Mouse (Mus musculus) embryonic facial prominence, embryonic 10.5 days (tissue): ENCODE results near the gene Rpl4. TPM values are rescaled to one million over a fixed set of nuclear protein-coding genes. Genes with fewer than 3 reads are reported as not detected.
"Not testable (repeated sequence)": the region's sequence is repeated elsewhere in the genome, so short reads cannot be mapped to it uniquely, and the experiment has no call there.

Source experiments
- DNase-seq: peaks from one replicate; pipeline ENCODE4 v3.0.0-alpha.2; 2017; ENCODE audit warnings: low spot score
- H3K27ac ChIP-seq: fragments of 300-500 bp; sonication (generic); replicated peaks from 2 replicates; pipeline ENCODE4 v1.5.1; 2016; ENCODE audit warnings: mild to moderate bottlenecking
- H3K27me3 ChIP-seq: fragments of 300-500 bp; sonication (generic); replicated peaks from 2 replicates; pipeline ENCODE4 v1.6.1; 2016; ENCODE audit warnings: low read depth, mild to moderate bottlenecking; ENCODE audit not compliant: poor library complexity, severe bottlenecking
- H3K36me3 ChIP-seq: fragments of 300-500 bp; sonication (generic); replicated peaks from 2 replicates; pipeline ENCODE4 v1.6.1; 2016; ENCODE audit warnings: mild to moderate bottlenecking, moderate library complexity
- H3K4me1 ChIP-seq: fragments of 300-500 bp; sonication (generic); 2 replicates; pipeline ENCODE4 v1.6.1; 2016
- H3K4me3 ChIP-seq: fragments of 300-500 bp; sonication (generic); 2 replicates; pipeline ENCODE4 v1.5.1; 2016; ENCODE audit warnings: mild to moderate bottlenecking, moderate library complexity
- H3K9me3 ChIP-seq: fragments of 300-500 bp; sonication (generic); 2 replicates; pipeline ENCODE4 v1.6.1; 2016; ENCODE audit warnings: mild to moderate bottlenecking
- WGBS: fragments of 180-500 bp; shearing (Covaris S2); methylation state at CpG from one replicate; pipeline ENCODE4 v1.1.7; 2016; 5-methylcytosine and 5-hydroxymethylcytosine counted together
- polyA plus RNA-seq: library from polyadenylated mRNA; unstranded; fragments of >200 nt; fragmentation: Nextera tagmentation; extraction: Ambion mirVana; gene quantifications from 2 replicates; pipeline ENCODE4 v1.2.1, GENCODE M21; 2016

Gene Rpl4
- polyA plus RNA-seq, result 1,235 and 1,262 TPM in 2 replicates

- H3K27me3 ChIP-seq, result no peaks in the 10 kb centered on the region
- under 1% methylated on average over 42 of the region's 42 CpGs for WGBS
- no peaks in the 10 kb centered on the region for H3K9me3 ChIP-seq
- peaks cover 49% of the 10 kb centered on the region for H3K36me3 ChIP-seq
- H3K4me1 ChIP-seq, result peaks cover 24% of the 10 kb centered on the region
- peak within 1 kb of the TSS; percentile 97 for H3K27ac ChIP-seq
- peak; percentile 86 for DNase-seq
- H3K4me3 ChIP-seq, result peak within 1 kb of the TSS; percentile 74
Observed at GRCm38 (mm10) chr9:64172816-64173665, at the start of gene Rpl4, which contains the start of gene Zwilch. Rpl4 (plus strand) TSS chr9:64173375. Zwilch (minus strand) TSS chr9:64173104.

GRCm38 (mm10) chr9:64124846-64125245 is 48.3 kb upstream of the Rpl4 start:
- H3K36me3 ChIP-seq, H3K4me3 ChIP-seq, H3K27me3 ChIP-seq, H3K9me3 ChIP-seq, H3K27ac ChIP-seq, DNase-seq: not testable (repeated sequence)
- H3K4me1 ChIP-seq, result peaks cover 13% of the 10 kb centered on the region
- WGBS, result 78% methylated on average over 3 of the region's 3 CpGs

- 65% methylated on average over 3 of the region's 3 CpGs for WGBS
- no peaks in the 10 kb centered on the region for H3K27me3 ChIP-seq
Observed at GRCm38 (mm10) chr9:64125307-64125706, 47.9 kb upstream of the Rpl4 start.

GRCm38 (mm10) chr9:64126121-64126520 is 47.1 kb upstream of the Rpl4 start:
- no peaks in the 10 kb centered on the region for H3K9me3 ChIP-seq
- H3K27me3 ChIP-seq, result no peaks in the 10 kb centered on the region

More at GRCm38 (mm10) chr9:64125307-64125706, 47.9 kb upstream of the Rpl4 start:
- no peak for DNase-seq
- Histone ChIP-seq H3K9me3 (no peaks in the 10 kb centered on the region), H3K36me3 (no peaks in the 10 kb centered on the region), H3K27ac (no peak overlapping the region), H3K4me3 (no peak overlapping the region), H3K4me1 (peaks cover 13% of the 10 kb centered on the region)

GRCm38 (mm10) chr9:64131623-64132022 is 41.6 kb upstream of the Rpl4 start:
- H3K27ac ChIP-seq, result no peak overlapping the region
- WGBS, result 86% methylated on average over 6 of the region's 6 CpGs
- no peak for DNase-seq

More at GRCm38 (mm10) chr9:64126121-64126520, 47.1 kb upstream of the Rpl4 start:
- Histone ChIP-seq H3K36me3 (no peaks in the 10 kb centered on the region), H3K27ac (no peak overlapping the region), H3K4me1 (peaks cover 9% of the 10 kb centered on the region), H3K4me3 (no peak overlapping the region)
- WGBS, result 77% methylated on average over 12 of the region's 12 CpGs
- no peak for DNase-seq

GRCm38 (mm10) chr9:64138896-64139295 is 34.3 kb upstream of the Rpl4 start:
- peaks cover 77% of the 10 kb centered on the region for H3K36me3 ChIP-seq
- H3K27me3 ChIP-seq, H3K4me1 ChIP-seq, H3K9me3 ChIP-seq, H3K4me3 ChIP-seq, H3K27ac ChIP-seq: not testable (repeated sequence)
- peak; percentile 53 for DNase-seq
- WGBS, result 10% methylated on average over 6 of the region's 6 CpGs

More at GRCm38 (mm10) chr9:64131623-64132022, 41.6 kb upstream of the Rpl4 start:
- H3K4me1 ChIP-seq, result no peaks in the 10 kb centered on the region
- peaks cover 15% of the 10 kb centered on the region for H3K36me3 ChIP-seq
- H3K4me3 ChIP-seq, result no peak overlapping the region
- no peaks in the 10 kb centered on the region for H3K27me3 ChIP-seq
- H3K9me3 ChIP-seq, result no peaks in the 10 kb centered on the region

GRCm38 (mm10) chr9:64139879-64140278 is 33.3 kb upstream of the Rpl4 start:
- peaks cover 86% of the 10 kb centered on the region for H3K36me3 ChIP-seq
- WGBS, result 92% methylated on average over 9 of the region's 9 CpGs

DNA sequence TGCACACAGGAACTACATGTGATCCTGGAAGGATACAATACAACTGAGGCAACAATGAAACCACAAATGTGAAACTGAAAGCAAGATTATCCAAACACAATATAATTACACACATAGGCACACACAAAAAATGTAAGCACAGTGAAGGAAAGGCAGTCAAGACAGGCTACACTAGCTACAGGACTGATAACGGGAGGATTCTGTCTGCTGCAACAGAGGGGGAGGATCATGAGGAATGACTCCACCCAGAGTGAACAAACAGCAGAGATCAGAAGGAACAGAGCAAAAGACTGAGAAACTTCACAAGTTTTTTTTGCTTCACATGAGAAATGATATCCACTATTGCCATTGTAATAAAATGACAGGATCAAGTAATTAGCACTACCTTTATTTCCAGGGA is 16.5 kb upstream of the Rpl4 start:
- H3K27me3 ChIP-seq, result no peaks in the 10 kb centered on the region
- no peak overlapping the region for H3K27ac ChIP-seq
- no peak overlapping the region for H3K4me3 ChIP-seq
- WGBS, result 95% methylated on average over 1 of the region's 1 CpGs
- DNase-seq, result no peak
- no peaks in the 10 kb centered on the region for H3K9me3 ChIP-seq
- H3K4me1 ChIP-seq, result no peaks in the 10 kb centered on the region
- H3K36me3 ChIP-seq, result peaks cover 100% of the 10 kb centered on the region

More at GRCm38 (mm10) chr9:64139879-64140278, 33.3 kb upstream of the Rpl4 start:
- Histone ChIP-seq H3K9me3 (no peaks in the 10 kb centered on the region), H3K4me1 (no peaks in the 10 kb centered on the region), H3K4me3 (no peak overlapping the region), H3K27ac (no peak overlapping the region), H3K27me3 (no peaks in the 10 kb centered on the region)
- DNase-seq, result no peak

DNA sequence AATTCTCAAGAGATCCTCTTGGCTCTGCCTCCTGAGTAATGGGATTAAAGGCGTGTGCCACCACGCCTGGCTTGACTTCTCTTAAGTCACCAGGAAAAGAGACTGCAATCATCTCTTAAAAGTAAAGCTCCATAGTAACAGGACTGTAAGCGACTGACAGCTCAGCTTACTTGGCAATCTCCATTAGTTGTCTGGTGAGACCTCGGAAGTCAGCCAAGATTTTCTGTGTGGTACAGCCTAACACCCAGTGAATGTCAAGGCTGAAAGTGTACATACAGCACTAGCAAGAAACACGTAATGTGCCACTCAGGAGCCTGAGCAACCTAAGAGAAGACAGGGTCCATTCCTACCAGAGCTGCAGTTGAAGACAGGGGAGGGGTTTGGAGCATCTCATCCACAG is 12.7 kb upstream of the Rpl4 start:
- H3K4me3 ChIP-seq, result no peak overlapping the region
- peaks cover 96% of the 10 kb centered on the region for H3K36me3 ChIP-seq
- DNase-seq, result no peak
- H3K27me3 ChIP-seq, result no peaks in the 10 kb centered on the region
- no peaks in the 10 kb centered on the region for H3K9me3 ChIP-seq
- H3K27ac ChIP-seq, result no peak overlapping the region
- H3K4me1 ChIP-seq, result no peaks in the 10 kb centered on the region
- WGBS, result 94% methylated on average over 5 of the region's 5 CpGs

DNA sequence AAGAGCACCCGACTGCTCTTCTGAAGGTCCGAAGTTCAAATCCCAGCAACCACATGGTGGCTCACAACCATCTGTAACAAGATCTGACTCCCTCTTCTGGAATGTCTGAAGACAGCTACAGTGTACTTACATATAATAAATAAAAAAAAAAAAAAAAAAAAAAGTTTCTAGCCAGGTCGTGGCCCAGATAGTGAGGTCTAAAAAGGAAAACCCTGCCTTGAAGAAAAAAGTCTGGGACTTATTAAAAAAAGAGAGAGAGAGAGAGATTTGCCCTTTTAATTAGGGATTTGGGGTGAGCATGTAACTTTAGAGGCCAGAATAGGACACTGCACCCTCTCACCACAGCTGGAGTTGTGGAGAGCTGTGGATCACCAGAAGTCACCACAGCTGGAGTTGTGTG is 3.2 kb upstream of the Rpl4 start:
- 96% methylated on average over 3 of the region's 3 CpGs for WGBS

GRCm38 (mm10) chr9:64172145-64172815 is 895 bp upstream of the Rpl4 start:
- Histone ChIP-seq H3K27ac (peak overlapping the region; percentile 97), H3K9me3 (no peaks in the 10 kb centered on the region), H3K27me3 (no peaks in the 10 kb centered on the region), H3K36me3 (peaks cover 49% of the 10 kb centered on the region), H3K4me1 (peaks cover 24% of the 10 kb centered on the region), H3K4me3 (peak overlapping the region; percentile 74)
- DNase-seq, result no peak
- WGBS, result 3% methylated on average over 18 of the region's 18 CpGs

More for the DNA sequence above, 3.2 kb upstream of the Rpl4 start:
- H3K27me3 ChIP-seq, H3K4me3 ChIP-seq, DNase-seq, H3K9me3 ChIP-seq, H3K27ac ChIP-seq: not testable (repeated sequence)
- H3K4me1 ChIP-seq, result peaks cover 21% of the 10 kb centered on the region
- H3K36me3 ChIP-seq, result peaks cover 47% of the 10 kb centered on the region

DNA sequence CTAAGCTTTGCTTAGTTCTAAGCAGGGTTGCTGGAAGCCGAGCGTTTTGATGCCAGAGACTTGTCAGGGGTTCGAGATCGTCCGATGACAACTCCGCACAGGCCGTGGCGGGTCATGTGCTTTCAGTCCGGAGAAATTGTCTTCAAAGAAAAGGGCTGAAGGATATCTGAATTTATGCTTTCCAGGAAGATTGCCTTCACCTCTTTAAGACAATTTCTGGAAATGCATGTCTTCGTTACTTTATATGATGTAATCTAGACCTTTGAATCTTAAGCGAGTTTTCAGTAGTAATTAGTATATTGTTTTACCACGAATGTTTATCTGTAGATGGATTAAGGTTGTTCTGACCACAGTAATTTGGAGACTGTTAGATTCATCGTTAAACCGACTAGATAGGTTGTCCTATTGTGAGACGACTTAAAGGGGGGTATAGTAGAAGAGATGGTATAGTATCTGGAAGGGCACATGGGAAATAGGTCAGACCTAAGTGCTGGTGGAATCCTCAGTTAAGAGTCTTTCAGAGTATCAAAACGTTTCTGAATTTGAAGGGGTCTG is 568 bp downstream of the Rpl4 start:
- peaks cover 24% of the 10 kb centered on the region for H3K4me1 ChIP-seq
- DNase-seq, result no peak
- H3K4me3 ChIP-seq, result peak overlapping the region; percentile 74
- H3K27ac ChIP-seq, result peak overlapping the region; percentile 97
- under 1% methylated on average over 16 of the region's 16 CpGs for WGBS
- no peaks in the 10 kb centered on the region for H3K9me3 ChIP-seq
- H3K27me3 ChIP-seq, result no peaks in the 10 kb centered on the region
- H3K36me3 ChIP-seq, result peaks cover 49% of the 10 kb centered on the region
